Mouse (Mus musculus) forebrain, embryonic 12.5 days (tissue): ENCODE data around the gene Pde4d. TPM values are rescaled to one million over a fixed set of nuclear protein-coding genes. Genes with fewer than 3 reads are reported as not detected.

Experiments
- ATAC-seq: fragments of 200-750 bp; cut with Nextera tagmentation; 2 replicates; pipeline ENCODE4 v1.8.0; 2017; ENCODE audit warnings: moderate TSS enrichment; ENCODE audit not compliant: low FRiP score
- H3K27ac ChIP-seq: fragments of 300-500 bp; sonication (generic); 2 replicates; pipeline ENCODE4 v1.5.1; 2016; ENCODE audit warnings: mild to moderate bottlenecking
- H3K27me3 ChIP-seq: fragments of 300-500 bp; sonication (generic); 2 replicates; pipeline ENCODE4 v1.6.1; 2016; ENCODE audit warnings: mild to moderate bottlenecking
- H3K36me3 ChIP-seq: fragments of 300-500 bp; sonication (generic); replicated peaks from 2 replicates; pipeline ENCODE4 v1.6.1; 2016; ENCODE audit warnings: mild to moderate bottlenecking
- H3K4me1 ChIP-seq: fragments of 300-500 bp; sonication (generic); 2 replicates; pipeline ENCODE4 v1.6.1; 2016
- H3K4me2 ChIP-seq: fragments of 300-500 bp; sonication (generic); 2 replicates; pipeline ENCODE4 v1.6.1; 2016; ENCODE audit warnings: mild to moderate bottlenecking, moderate library complexity
- H3K4me3 ChIP-seq: fragments of 300-500 bp; sonication (generic); replicated peaks from 2 replicates; pipeline ENCODE4 v1.5.1; 2016; ENCODE audit warnings: mild to moderate bottlenecking
- H3K9ac ChIP-seq: fragments of 300-500 bp; sonication (generic); 2 replicates; pipeline ENCODE4 v1.6.1; 2016; ENCODE audit warnings: mild to moderate bottlenecking
- H3K9me3 ChIP-seq: fragments of 300-500 bp; sonication (generic); 2 replicates; pipeline ENCODE4 v1.6.1; 2016
- WGBS: fragments of 180-500 bp; shearing (Covaris S2); methylation state at CpG from one replicate; pipeline ENCODE4 v1.1.7; 2016; 5-methylcytosine and 5-hydroxymethylcytosine counted together
- polyA plus RNA-seq: library from polyadenylated mRNA; unstranded; fragments of >200 nt; fragmentation: Nextera tagmentation; extraction: Ambion mirVana; gene quantifications from 2 replicates; pipeline ENCODE4 v1.2.1, GENCODE M21; 2016

Pde4d gene
- polyA plus RNA-seq, 1 experiment from 2014 or later: 15.0 TPM

- peak overlapping the region; percentile 86 for H3K4me2 ChIP-seq
- no peak overlapping the region for H3K27ac ChIP-seq
- no peaks in the 10 kb centered on the region for H3K27me3 ChIP-seq
- H3K9ac ChIP-seq: no peak overlapping the region
- no peak for ATAC-seq
- no peak overlapping the region for H3K4me3 ChIP-seq
- no peaks in the 10 kb centered on the region for H3K36me3 ChIP-seq
- 21% methylated on average over 5 of the region's 5 CpGs for WGBS
- peaks cover 20% of the 10 kb centered on the region for H3K4me1 ChIP-seq
- no peaks in the 10 kb centered on the region for H3K9me3 ChIP-seq
Observed at GRCm38 (mm10) chr13:109261642-109262220, 812.0 kb downstream of the Pde4d start.

- ATAC-seq: no peak
- WGBS: 91% methylated on average over 5 of the region's 5 CpGs
- Histone ChIP-seq H3K4me1 (peaks cover 20% of the 10 kb centered on the region), H3K4me2 (no peak overlapping the region), H3K27me3 (no peaks in the 10 kb centered on the region), H3K27ac (no peak overlapping the region), H3K9me3 (no peaks in the 10 kb centered on the region), H3K4me3 (no peak overlapping the region), H3K36me3 (no peaks in the 10 kb centered on the region), H3K9ac (no peak overlapping the region)
Observed at GRCm38 (mm10) chr13:109262501-109262900, 812.8 kb downstream of the Pde4d start.

- Histone ChIP-seq H3K36me3 (no peaks in the 10 kb centered on the region), H3K4me3 (no peak overlapping the region), H3K4me2 (no peak overlapping the region), H3K9me3 (no peaks in the 10 kb centered on the region), H3K27ac (no peak overlapping the region), H3K9ac (no peak overlapping the region), H3K27me3 (no peaks in the 10 kb centered on the region), H3K4me1 (peaks cover 22% of the 10 kb centered on the region)
- ATAC-seq: no peak
Observed at GRCm38 (mm10) chr13:109263833-109264232, 814.1 kb downstream of the Pde4d start.

- Histone ChIP-seq H3K4me2 (no peak overlapping the region), H3K9ac (no peak overlapping the region), H3K4me3 (no peak overlapping the region), H3K9me3 (no peaks in the 10 kb centered on the region), H3K4me1 (0 out of 2 replicates have a peak, but pooled peaks cover 3% of the 10 kb centered on the region), H3K27me3 (no peaks in the 10 kb centered on the region), H3K36me3 (no peaks in the 10 kb centered on the region), H3K27ac (no peak overlapping the region)
- WGBS: 49% methylated on average over 3 of the region's 3 CpGs
- no peak for ATAC-seq
Observed at GRCm38 (mm10) chr13:109268253-109268652, 818.5 kb downstream of the Pde4d start.

- no peaks in the 10 kb centered on the region for H3K36me3 ChIP-seq
- no peak overlapping the region for H3K9ac ChIP-seq
- ATAC-seq: no peak
- H3K27me3 ChIP-seq: no peaks in the 10 kb centered on the region
- no peak overlapping the region for H3K4me2 ChIP-seq
- WGBS: 91% methylated on average over 4 of the region's 4 CpGs
- no peaks in the 10 kb centered on the region for H3K9me3 ChIP-seq
- 0 out of 2 replicates have a peak, but pooled peaks cover 3% of the 10 kb centered on the region for H3K4me1 ChIP-seq
- no peak overlapping the region for H3K27ac ChIP-seq
- H3K4me3 ChIP-seq: no peak overlapping the region
Observed at GRCm38 (mm10) chr13:109268659-109269322, 819.0 kb downstream of the Pde4d start.

- no peak overlapping the region for H3K4me2 ChIP-seq
- H3K4me3 ChIP-seq: no peak overlapping the region
- H3K9me3 ChIP-seq: peaks cover 6% of the 10 kb centered on the region
- no peak overlapping the region for H3K9ac ChIP-seq
- H3K27ac ChIP-seq: no peak overlapping the region
- no peaks in the 10 kb centered on the region for H3K36me3 ChIP-seq
- no peaks in the 10 kb centered on the region for H3K27me3 ChIP-seq
- ATAC-seq: no peak
- no peaks in the 10 kb centered on the region for H3K4me1 ChIP-seq
- 90% methylated on average over 10 of the region's 10 CpGs for WGBS
Observed at GRCm38 (mm10) chr13:109274869-109275268, 825.1 kb downstream of the Pde4d start.

- 72% methylated on average over 7 of the region's 7 CpGs for whole genome bisulfite sequencing
Observed at GRCm38 (mm10) chr13:109277792-109278191, 828.0 kb downstream of the Pde4d start.

GRCm38 (mm10) chr13:109278504-109278912 is 828.8 kb downstream of the Pde4d start:
- Histone ChIP-seq H3K4me1 (no peaks in the 10 kb centered on the region), H3K9ac (no peak overlapping the region), H3K27me3 (no peaks in the 10 kb centered on the region), H3K4me2 (no peak overlapping the region), H3K9me3 (peaks cover 6% of the 10 kb centered on the region), H3K4me3 (no peak overlapping the region), H3K27ac (no peak overlapping the region), H3K36me3 (no peaks in the 10 kb centered on the region)
- no peak for ATAC-seq
- WGBS: 76% methylated on average over 10 of the region's 10 CpGs

More at GRCm38 (mm10) chr13:109277792-109278191, 828.0 kb downstream of the Pde4d start:
- ATAC-seq: no peak
- Histone ChIP-seq H3K27me3 (no peaks in the 10 kb centered on the region), H3K4me3 (no peak overlapping the region), H3K9ac (no peak overlapping the region), H3K36me3 (no peaks in the 10 kb centered on the region), H3K27ac (no peak overlapping the region), H3K4me2 (no peak overlapping the region), H3K9me3 (peaks cover 6% of the 10 kb centered on the region), H3K4me1 (no peaks in the 10 kb centered on the region)

- H3K27me3 ChIP-seq: no peaks in the 10 kb centered on the region
- no peaks in the 10 kb centered on the region for H3K4me1 ChIP-seq
- no peak for ATAC-seq
- no peak overlapping the region for H3K4me2 ChIP-seq
- no peak overlapping the region for H3K27ac ChIP-seq
- H3K36me3 ChIP-seq: no peaks in the 10 kb centered on the region
- no peak overlapping the region for H3K4me3 ChIP-seq
- peaks cover 6% of the 10 kb centered on the region for H3K9me3 ChIP-seq
- H3K9ac ChIP-seq: no peak overlapping the region
- WGBS: 91% methylated on average over 6 of the region's 6 CpGs
Observed at GRCm38 (mm10) chr13:109279211-109279610, 829.5 kb downstream of the Pde4d start.

GRCm38 (mm10) chr13:109280433-109280832 is 830.7 kb downstream of the Pde4d start:
- Histone ChIP-seq H3K4me1 (no peaks in the 10 kb centered on the region), H3K36me3 (no peaks in the 10 kb centered on the region), H3K9me3 (peaks cover under 1% of the 10 kb centered on the region; the same call in 1 of the 2 replicates), H3K27ac (no peak overlapping the region), H3K27me3 (no peaks in the 10 kb centered on the region), H3K4me3 (no peak overlapping the region), H3K9ac (no peak overlapping the region), H3K4me2 (no peak overlapping the region)
- 96% methylated on average over 5 of the region's 5 CpGs for WGBS
- no peak for ATAC-seq

- WGBS: 94% methylated on average over 6 of the region's 6 CpGs
- no peak overlapping the region for H3K9ac ChIP-seq
- no peak for ATAC-seq
- no peaks in the 10 kb centered on the region for H3K4me1 ChIP-seq
- no peak overlapping the region for H3K4me3 ChIP-seq
- no peaks in the 10 kb centered on the region for H3K9me3 ChIP-seq
- no peaks in the 10 kb centered on the region for H3K27me3 ChIP-seq
- H3K27ac ChIP-seq: no peak overlapping the region
- H3K4me2 ChIP-seq: no peak overlapping the region
- H3K36me3 ChIP-seq: no peaks in the 10 kb centered on the region
Observed at GRCm38 (mm10) chr13:109287465-109287864, 837.7 kb downstream of the Pde4d start.

- whole genome bisulfite sequencing: 53% methylated on average over 4 of the region's 4 CpGs
- Histone ChIP-seq H3K36me3 (no peaks in the 10 kb centered on the region), H3K4me1 (0 out of 2 replicates have a peak, but pooled peaks cover 2% of the 10 kb centered on the region), H3K9ac (no peak overlapping the region), H3K27ac (no peak overlapping the region), H3K9me3 (no peaks in the 10 kb centered on the region), H3K27me3 (no peaks in the 10 kb centered on the region), H3K4me2 (no peak overlapping the region), H3K4me3 (no peak overlapping the region)
- no peak for ATAC-seq
Observed at GRCm38 (mm10) chr13:109290922-109291321, 841.2 kb downstream of the Pde4d start.

GRCm38 (mm10) chr13:109293011-109293410 is 843.3 kb downstream of the Pde4d start:
- H3K36me3 ChIP-seq: no peaks in the 10 kb centered on the region
- no peak overlapping the region for H3K4me3 ChIP-seq
- H3K27ac ChIP-seq: no peak overlapping the region
- H3K9me3 ChIP-seq: no peaks in the 10 kb centered on the region
- H3K4me1 ChIP-seq: peaks cover 9% of the 10 kb centered on the region
- no peak overlapping the region for H3K9ac ChIP-seq
- H3K4me2 ChIP-seq: no peak overlapping the region
- ATAC-seq: no peak
- H3K27me3 ChIP-seq: no peaks in the 10 kb centered on the region
